Mouse (Mus musculus): ENCODE measurements at regions not wholly inside any gene's neighbourhood (a gene's known extent, or its start where the extent isn't known, plus 50 kb on each side); places are given as distances from the start of the nearest gene placed in this dataset.

GRCm38 (mm10) chr1:125307223-125307622 lies 128.3 kb downstream of the Actr3 start:
- no peak for DNase-seq

DNA sequence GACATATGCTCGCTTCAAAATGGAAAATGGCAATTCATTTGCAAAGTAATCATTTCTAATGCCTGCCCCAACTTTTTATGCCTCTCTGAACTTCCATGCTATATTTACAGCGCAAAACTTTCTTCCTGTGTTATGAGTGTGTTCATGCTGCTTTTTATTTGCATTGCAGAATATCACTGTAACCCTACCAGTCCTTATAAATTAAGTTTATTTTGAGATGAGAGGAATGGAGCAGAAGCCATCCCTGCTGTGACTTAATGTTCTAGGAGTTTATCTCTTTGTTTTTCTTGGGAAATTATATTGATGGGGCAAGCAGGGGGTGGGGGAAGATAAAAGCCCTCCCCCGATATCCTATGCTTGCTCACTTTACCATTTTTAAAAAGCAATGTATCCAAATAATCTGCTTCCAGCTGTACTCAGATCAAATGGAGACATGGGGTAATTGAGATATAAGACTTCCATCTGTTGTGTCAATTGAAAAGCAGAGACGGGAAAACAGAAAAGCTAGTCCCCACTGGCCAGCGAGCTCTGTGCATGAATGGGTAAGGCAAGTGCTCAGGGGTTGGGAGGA lies 136.9 kb downstream of the Actr3 start:
- no peak for DNase-seq

GRCm38 (mm10) chr1:125295646-125296045 lies 139.9 kb downstream of the Actr3 start:
- no peak for DNase-seq

DNA sequence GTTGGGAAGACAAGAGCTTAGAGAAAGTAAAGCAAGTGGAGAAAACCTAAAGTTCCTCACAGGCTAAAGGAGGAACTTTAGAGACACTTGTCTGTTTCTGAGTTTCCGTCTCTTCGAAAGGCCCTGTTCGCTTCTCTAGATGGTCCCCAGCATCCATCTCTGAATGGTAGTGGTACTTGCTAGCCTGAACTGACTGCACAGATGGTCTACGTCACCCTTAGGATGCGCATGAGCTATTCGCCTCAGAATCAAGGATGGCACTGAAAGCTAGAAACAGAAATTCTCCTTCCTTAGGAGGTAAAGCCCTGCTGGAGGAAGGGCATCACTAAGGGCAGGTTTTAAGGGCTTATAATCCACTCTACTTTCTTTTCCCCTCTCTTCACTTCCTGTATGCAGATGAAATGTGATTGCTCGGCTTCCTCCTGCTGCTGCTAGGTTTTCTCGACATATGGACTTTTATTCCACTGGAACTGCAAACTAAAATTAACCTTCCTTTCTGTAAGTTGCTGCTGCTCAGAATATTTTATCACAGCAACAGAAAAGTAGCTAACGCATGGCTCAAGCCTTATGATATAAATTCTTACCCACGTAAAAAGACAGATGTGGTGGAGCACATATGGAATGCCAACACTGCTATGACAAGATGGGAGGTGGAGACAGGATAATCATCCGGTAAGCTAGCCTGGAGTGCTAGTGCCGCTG lies 145.1 kb downstream of the Actr3 start:
- DNase-seq: no peak

DNA sequence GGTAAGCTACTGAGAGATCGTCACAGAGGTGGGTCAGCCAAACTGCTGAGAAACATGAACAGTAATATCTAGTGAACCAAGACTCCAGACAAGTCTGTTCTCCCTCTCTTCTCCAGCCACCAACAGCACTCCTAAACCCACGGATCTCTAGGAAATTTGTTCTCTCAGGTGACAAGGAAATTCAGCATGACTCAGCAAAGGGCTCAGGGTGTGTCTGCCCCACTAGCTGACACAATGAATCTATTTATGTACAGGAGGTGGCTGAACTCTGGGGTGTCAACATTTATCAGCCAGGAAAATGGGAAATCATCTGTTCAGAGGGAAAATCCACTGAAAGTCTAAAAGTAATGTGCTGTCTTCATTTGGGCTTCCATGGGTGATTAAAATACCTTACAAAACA lies 149.2 kb downstream of the Actr3 start:
- no peak for DNase-seq

DNA sequence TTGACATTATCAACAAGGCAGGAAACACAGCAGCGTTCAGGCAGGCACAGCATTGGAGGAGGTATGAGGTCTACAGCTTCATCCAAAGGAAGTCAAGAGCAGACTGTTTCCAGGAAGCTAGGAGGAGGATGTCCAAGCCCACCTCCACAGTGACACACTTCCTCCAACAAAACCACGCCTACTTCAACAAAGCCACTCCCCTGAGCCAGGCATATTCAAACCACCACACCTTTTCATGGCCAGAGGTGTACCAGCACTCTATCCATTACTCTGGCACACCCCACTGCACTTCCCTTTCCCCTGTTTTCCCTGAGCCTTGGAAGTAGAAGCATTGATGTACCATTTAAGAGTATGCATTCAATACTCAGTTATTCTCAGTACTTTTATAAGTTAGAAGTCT lies 150.8 kb downstream of the Actr3 start:
- no peak for DNase-seq

DNA sequence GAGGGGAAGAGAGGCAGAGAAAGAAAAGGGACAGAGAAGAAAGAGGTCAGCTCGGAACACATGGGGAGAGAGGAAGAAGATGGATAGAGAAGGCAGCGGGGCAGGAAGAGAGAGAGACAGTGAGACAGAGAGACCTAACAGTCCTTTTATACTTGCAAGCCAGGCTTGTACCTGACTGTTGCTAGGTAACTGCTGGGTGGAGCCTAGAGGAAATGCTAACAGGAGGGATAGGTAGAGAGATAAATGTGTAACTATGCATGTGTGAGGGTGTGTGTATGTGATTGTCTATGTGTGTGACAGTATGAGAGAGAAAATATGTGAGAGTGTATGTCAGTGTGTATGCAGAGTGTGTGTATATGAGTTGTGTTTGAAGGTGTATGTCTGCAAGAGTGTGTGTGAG lies 161.8 kb downstream of the Actr3 start:
- DNase-seq: no peak

DNA sequence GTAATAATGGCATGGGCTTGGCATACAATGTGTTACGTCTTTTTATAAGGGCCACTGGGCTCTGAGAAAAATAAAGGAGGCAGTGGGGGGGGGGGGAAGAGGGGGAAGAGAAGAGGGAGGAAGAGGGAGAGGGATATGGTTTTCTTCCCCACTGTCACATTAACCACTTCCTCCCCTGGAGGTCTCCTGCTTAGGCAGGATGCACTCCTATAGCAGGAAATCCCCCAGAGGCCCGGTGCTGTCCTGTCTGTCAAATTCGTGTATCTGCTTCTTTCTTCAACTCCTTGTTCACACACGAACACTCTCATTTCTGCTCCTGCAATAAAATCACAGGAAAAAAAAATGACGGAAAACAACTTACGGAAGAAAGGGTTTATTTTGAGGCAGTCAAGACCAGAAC lies 171.8 kb downstream of the Actr3 start:
- no peak for DNase-seq

- DNase-seq: no peak
These were observed 172.5 kb downstream of the Actr3 start for GRCm38 (mm10) chr1:125263068-125263467.

GRCm38 (mm10) chr1:125242345-125242744 lies 193.2 kb downstream of the Actr3 start:
- no peak for DNase-seq

- DNase-seq: no peak
These were observed 193.8 kb downstream of the Actr3 start for GRCm38 (mm10) chr1:125241717-125242116.

DNA sequence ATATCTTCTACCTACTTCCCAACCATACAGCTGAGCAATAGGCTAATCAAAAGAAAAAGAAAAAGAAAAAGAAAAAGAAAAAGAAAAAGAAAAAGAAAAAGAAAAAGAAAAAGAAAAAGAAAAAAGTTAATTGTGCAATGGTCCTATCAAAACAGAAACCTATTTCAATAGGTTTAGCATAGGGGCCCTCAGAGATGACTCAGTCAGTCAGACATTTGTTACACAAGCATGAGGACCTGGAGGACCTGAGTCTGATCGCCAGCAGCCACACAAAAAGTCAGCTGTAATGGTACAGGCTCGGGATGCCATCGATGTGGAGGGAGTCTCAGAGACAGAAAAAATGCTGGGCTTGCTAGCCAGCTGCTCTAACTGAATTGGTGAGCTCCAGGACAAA lies 197.9 kb downstream of the Actr3 start:
- no peak for DNase-seq

- no peak for DNase-seq
These were observed 198.5 kb downstream of the Actr3 start for GRCm38 (mm10) chr1:125236948-125237594.

- DNase-seq: no peak
These were observed 200.8 kb downstream of the Actr3 start for GRCm38 (mm10) chr1:125234747-125235146.

GRCm38 (mm10) chr1:125223370-125223769 lies 212.2 kb downstream of the Actr3 start:
- DNase-seq: no peak

GRCm38 (mm10) chr1:125216192-125216591 lies 219.3 kb downstream of the Actr3 start:
- no peak for DNase-seq

GRCm38 (mm10) chr1:125187091-125187490 lies 248.4 kb downstream of the Actr3 start:
- no peak for DNase-seq

DNA sequence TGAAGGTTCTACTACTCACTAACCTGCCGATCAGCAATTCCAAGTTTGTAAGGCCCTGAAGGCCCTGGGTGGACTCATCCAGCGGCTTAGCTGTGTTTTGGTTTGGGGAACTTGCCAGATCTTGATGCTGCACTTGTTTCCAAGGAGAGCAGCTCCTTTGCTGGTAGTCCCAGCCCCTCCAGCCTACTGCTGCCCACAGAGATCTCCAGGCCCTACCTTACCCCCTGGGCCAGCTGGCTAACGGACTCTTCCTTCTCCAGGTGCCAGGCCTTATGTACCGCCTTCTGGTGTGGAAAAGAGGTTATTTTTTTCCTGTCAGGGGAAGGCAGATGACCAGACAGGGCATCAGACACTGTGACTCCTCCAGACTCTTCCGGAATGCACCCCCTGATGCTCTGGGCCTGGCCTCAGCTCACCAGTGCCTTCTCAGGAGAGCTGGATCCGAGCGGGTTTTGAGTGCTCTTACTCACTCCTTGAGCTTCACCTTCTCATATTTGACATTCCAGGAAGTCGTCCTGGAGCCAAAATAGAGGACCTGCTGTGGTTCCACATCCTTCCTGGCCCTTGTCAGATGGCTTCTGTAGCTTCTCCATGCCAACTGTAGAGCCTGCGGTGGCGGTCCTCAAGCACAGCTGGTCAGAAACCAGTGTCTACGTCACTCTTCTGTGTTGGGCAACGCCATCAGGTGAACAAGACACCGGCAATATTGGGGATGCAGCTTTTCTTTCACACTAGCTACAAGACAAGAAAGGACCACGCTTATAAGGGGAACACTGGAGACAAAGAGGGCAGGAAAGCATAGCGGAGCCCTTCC lies 259.2 kb downstream of the Actr3 start:
- DNase-seq: peak; percentile 17

DNA sequence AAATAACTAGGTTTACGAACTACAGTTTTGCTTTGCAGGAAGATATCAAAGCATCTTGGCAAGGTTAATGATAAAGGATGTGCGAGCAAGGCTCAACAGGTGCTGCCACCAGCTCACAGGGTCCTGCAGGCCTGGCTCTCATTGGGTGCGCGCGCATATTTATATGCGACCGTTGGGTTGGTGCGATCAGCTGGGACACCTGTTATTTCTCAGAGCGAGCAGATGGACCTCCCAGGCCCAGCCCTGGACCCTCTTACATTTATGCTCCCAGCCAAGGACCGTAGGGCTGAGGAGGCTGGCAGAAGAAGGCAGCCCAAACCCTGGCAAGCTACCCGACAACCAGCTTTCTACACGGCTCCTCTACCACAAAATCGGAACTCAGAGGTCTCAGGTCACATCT lies 260.8 kb downstream of the Actr3 start:
- DNase-seq: no peak

DNA sequence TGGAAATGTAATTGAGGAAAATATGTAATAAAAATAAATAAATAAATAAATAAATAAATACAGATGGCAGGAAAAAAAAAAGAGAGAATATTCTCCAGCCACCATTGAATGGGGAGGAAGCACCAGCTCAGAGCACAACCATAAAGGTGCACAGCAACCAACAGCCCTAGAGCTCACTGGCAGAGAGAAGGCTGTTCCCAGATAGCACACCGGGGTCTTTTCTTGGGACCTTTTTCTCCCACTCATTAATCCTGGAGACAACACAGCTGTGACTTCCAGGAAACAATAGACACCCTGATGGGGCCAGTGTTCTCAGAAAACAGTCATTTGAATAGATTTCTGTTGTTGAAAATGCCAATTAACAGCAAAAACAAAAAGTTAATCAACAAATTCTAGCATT lies 263.1 kb downstream of the Actr3 start:
- no peak for DNase-seq

DNA sequence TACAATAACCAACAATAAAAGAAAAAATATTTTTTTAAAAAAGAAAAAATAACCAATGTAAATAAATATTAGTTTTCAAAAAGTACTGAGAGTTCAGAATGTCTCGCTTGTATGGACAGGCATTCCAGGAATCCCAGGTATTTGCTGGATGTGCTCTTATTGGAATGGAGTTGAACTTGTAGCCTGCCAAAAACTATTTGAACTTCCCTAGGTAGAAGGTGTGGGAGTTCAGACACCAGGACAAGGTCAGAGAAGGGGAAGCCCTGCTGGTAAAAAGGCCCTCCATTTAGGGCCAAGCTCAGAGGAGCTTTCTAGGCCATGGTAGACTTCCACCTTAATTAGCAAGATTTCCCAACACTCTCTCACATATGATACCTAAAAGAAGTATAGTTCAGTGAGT lies 270.3 kb downstream of the Actr3 start:
- DNase-seq: no peak

DNA sequence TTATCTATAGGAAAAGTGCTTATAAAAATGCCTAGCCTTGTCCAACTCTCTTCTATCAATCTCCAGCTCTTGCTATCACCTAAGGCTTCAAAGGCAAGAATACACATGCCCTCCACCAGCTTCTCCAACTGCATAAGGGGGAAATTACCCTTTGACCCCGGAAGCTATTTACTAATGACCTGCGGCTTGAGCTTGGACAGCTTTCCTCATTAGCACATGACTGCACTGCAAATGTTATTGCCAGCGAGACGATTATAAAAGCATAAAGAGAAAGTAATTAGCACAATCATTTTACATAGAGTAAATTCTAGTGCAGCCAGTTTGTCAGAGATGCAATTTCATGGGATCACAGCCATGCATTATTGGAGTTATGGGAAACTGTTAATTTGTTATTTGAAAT lies 277.0 kb downstream of the Actr3 start:
- no peak for DNase-seq

DNA sequence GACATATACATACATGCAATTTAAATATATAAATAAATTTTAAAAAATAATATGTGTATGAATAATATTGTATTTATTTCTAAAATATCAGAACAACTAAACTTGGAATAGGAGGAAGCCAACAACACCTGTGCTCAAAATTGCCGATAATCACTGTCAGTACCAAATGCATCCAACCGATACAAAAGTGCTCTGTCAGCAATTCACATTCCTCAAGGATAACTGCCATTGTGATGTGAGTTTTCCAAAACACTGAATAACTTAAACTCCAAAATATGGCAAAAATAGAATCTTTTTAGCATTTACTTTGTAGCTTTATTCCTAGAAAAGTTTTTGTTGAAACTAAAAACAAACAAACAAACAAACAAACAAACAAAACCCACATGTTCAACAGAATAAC lies 279.4 kb downstream of the Actr3 start:
- DNase-seq: no peak

GRCm38 (mm10) chr1:125149817-125150216 lies 285.7 kb downstream of the Actr3 start:
- no peak for DNase-seq
